Mouse (Mus musculus) CH12.LX (cell line): ENCODE measurements at regions not wholly inside any gene's neighbourhood (a gene's known extent, or its start where the extent isn't known, plus 50 kb on each side); places are given as distances from the start of the nearest gene placed in this dataset.

Source experiments
- DNase-seq: peaks from one replicate; pipeline ENCODE4 v3.0.0-alpha.2; 2013; ENCODE audit errors: extremely low read depth
- H3K27ac ChIP-seq: 2 replicates; pipeline ENCODE4 v1.5.1; 2012; ENCODE audit warnings: low read depth, mild to moderate bottlenecking, control low read depth, moderate library complexity; ENCODE audit not compliant: insufficient read depth
- H3K27me3 ChIP-seq: replicated peaks from 2 replicates; pipeline ENCODE3; 2012; ENCODE audit warnings: inconsistent platforms
- H3K36me3 ChIP-seq, 2 experiments: replicated peaks in 1 of 2; 2 replicates each; pipeline versions ENCODE3 to v1.6.1; 2012; ENCODE audit warnings: inconsistent platforms in 1 of 2, low read length in 1 of 2, mild to moderate bottlenecking in 1 of 2, mixed read lengths in 1 of 2, moderate library complexity in 1 of 2; ENCODE audit not compliant: control insufficient read depth in 1 of 2, insufficient read depth in 1 of 2
- H3K4me1 ChIP-seq, 2 experiments: 2 replicates each; pipeline ENCODE4 v1.6.1; 2012; ENCODE audit warnings: inconsistent platforms in 1 of 2, moderate library complexity in 1 of 2; ENCODE audit not compliant: insufficient read depth in 2 of 2, control insufficient read depth in 1 of 2
- H3K4me2 ChIP-seq: 2 replicates; pipeline ENCODE4 v1.6.1; 2012; ENCODE audit warnings: low read depth, mild to moderate bottlenecking, control low read depth; ENCODE audit not compliant: poor library complexity, insufficient read depth, severe bottlenecking
- H3K4me3 ChIP-seq, 3 experiments: fragments of 150-350 bp in 1 of 3; sonication (generic) in 1 of 3; replicated peaks in 1 of 3; 2 replicates each; pipeline versions ENCODE3 to v1.5.1; 2011 to 2012; ENCODE audit warnings: low read depth in 2 of 3, low read length in 2 of 3, mild to moderate bottlenecking in 2 of 3, moderate library complexity in 2 of 3, control low read depth in 1 of 3, improper control_type of control experiment in 1 of 3, inconsistent platforms in 1 of 3, mixed read lengths in 1 of 3; ENCODE audit not compliant: poor library complexity in 1 of 3
- H3K79me2 ChIP-seq: replicated peaks from 2 replicates; pipeline ENCODE4 v1.6.1; 2012; ENCODE audit warnings: mild to moderate bottlenecking, moderate library complexity; ENCODE audit not compliant: control insufficient read depth, poor library complexity, insufficient read depth, severe bottlenecking; ENCODE audit errors: extremely low read depth
- H3K9ac ChIP-seq: 2 replicates; pipeline ENCODE4 v1.6.1; 2012; ENCODE audit warnings: low read depth, mild to moderate bottlenecking, control low read depth, moderate library complexity; ENCODE audit not compliant: insufficient read depth
- H3K9me3 ChIP-seq: replicated peaks from 2 replicates; pipeline ENCODE3; 2012; ENCODE audit warnings: low read length, inconsistent platforms, mixed read lengths
- CTCF ChIP-seq, 2 experiments: IDR thresholded peaks in 1 of 2; conservative IDR thresholded peaks in 1 of 2; 2 replicates each; pipeline ENCODE4 v1.5.1; 2011 to 2012; ENCODE audit warnings: low read depth in 2 of 2, low read length in 2 of 2, improper control_type of control experiment in 1 of 2, inconsistent platforms in 1 of 2, mild to moderate bottlenecking in 1 of 2, moderate library complexity in 1 of 2
- ELF1 ChIP-seq: IDR thresholded peaks from 2 replicates; pipeline ENCODE4 v1.6.1; 2014; ENCODE audit warnings: low read depth, mild to moderate bottlenecking, inconsistent platforms, low read length, improper control_type of control experiment
- EP300 ChIP-seq: IDR thresholded peaks from 2 replicates; pipeline ENCODE4 v1.6.1; 2011; ENCODE audit warnings: low read length, improper control_type of control experiment
- ETS1 ChIP-seq: conservative IDR thresholded peaks from 2 replicates; pipeline ENCODE4 v1.6.1; 2012; ENCODE audit warnings: low read depth, mild to moderate bottlenecking, inconsistent platforms, low read length, improper control_type of control experiment, moderate library complexity
- GABPA ChIP-seq: IDR thresholded peaks from 2 replicates; pipeline ENCODE4 v1.6.1; 2012; ENCODE audit warnings: low read depth, low read length, improper control_type of control experiment, inconsistent platforms; ENCODE audit not compliant: insufficient replicate concordance
- HCFC1 ChIP-seq: IDR thresholded peaks from 2 replicates; pipeline ENCODE4 v1.6.1; 2012; ENCODE audit warnings: low read depth, mild to moderate bottlenecking, inconsistent platforms, low read length, improper control_type of control experiment
- IRF4 ChIP-seq: IDR thresholded peaks from 2 replicates; pipeline ENCODE4 v1.6.1; 2014; ENCODE audit warnings: low read depth, mild to moderate bottlenecking, inconsistent platforms, low read length, improper control_type of control experiment
- KAT2A ChIP-seq: IDR thresholded peaks from 2 replicates; pipeline ENCODE4 v1.6.1; 2012; ENCODE audit warnings: low read length, improper control_type of control experiment, inconsistent platforms; ENCODE audit not compliant: insufficient replicate concordance
- MAZ ChIP-seq: IDR thresholded peaks from 2 replicates; pipeline ENCODE4 v1.6.1; 2012; ENCODE audit warnings: low read depth, mild to moderate bottlenecking, inconsistent platforms, low read length, improper control_type of control experiment, moderate library complexity
- MEF2A ChIP-seq: IDR thresholded peaks from 2 replicates; pipeline ENCODE4 v1.6.1; 2014; ENCODE audit warnings: low read depth, mild to moderate bottlenecking, inconsistent platforms, low read length, improper control_type of control experiment, borderline replicate concordance
- MYC ChIP-seq: IDR thresholded peaks from 2 replicates; pipeline ENCODE4 v1.6.1; 2011; ENCODE audit warnings: low read depth, mild to moderate bottlenecking, improper control_type of control experiment, low read length
- NRF1 ChIP-seq: IDR thresholded peaks from 2 replicates; pipeline ENCODE4 v1.6.1; 2014; ENCODE audit warnings: low read depth, mild to moderate bottlenecking, inconsistent platforms, low read length, improper control_type of control experiment, moderate library complexity
- POLR2AphosphoS2 ChIP-seq: IDR thresholded peaks from 2 replicates; pipeline ENCODE4 v1.6.1; 2011; ENCODE audit warnings: low read depth, low read length, improper control_type of control experiment
- RAD21 ChIP-seq: IDR thresholded peaks from 2 replicates; pipeline ENCODE4 v1.6.1; 2011; ENCODE audit warnings: low read depth, mild to moderate bottlenecking, low read length, improper control_type of control experiment, moderate library complexity
- SIN3A ChIP-seq: IDR thresholded peaks from 2 replicates; pipeline ENCODE4 v1.6.1; 2012; ENCODE audit warnings: low read length, improper control_type of control experiment, inconsistent platforms
- SMC3 ChIP-seq: IDR thresholded peaks from 2 replicates; pipeline ENCODE4 v1.6.1; 2011; ENCODE audit warnings: low read depth, low read length, improper control_type of control experiment
- UBTF ChIP-seq: IDR thresholded peaks from 2 replicates; pipeline ENCODE4 v1.6.1; 2012; ENCODE audit warnings: low read depth, mild to moderate bottlenecking, inconsistent platforms, low read length, improper control_type of control experiment, moderate library complexity
- ZC3H11A ChIP-seq: IDR thresholded peaks from 2 replicates; pipeline ENCODE4 v1.6.1; 2012; ENCODE audit warnings: low read depth, mild to moderate bottlenecking, inconsistent platforms, low read length, improper control_type of control experiment
- ZKSCAN1 ChIP-seq: IDR thresholded peaks from 2 replicates; pipeline ENCODE4 v1.6.1; 2012; ENCODE audit warnings: low read depth, inconsistent platforms, low read length, improper control_type of control experiment, borderline replicate concordance
- ZNF384 ChIP-seq: IDR thresholded peaks from 2 replicates; pipeline ENCODE4 v1.6.1; 2012; ENCODE audit warnings: low read depth, low read length, improper control_type of control experiment, inconsistent platforms
- dilution Hi-C: fragments of 300-500 bp; cut with MboI; formaldehyde crosslinking; loops from 2 replicates; pipeline ENCODE4 v1.14.3; 2020; ENCODE audit warnings: low sequenced_read_pairs; ENCODE audit not compliant: extremely low pct_unique_long_range_greater_than_20kb, extremely low pct_ligation_motif_present
- in situ Hi-C: fragments of 300-500 bp; cut with MboI; formaldehyde crosslinking; loops from 3 replicates; pipeline ENCODE4 v1.14.3; 2019; ENCODE audit warnings: low sequenced_read_pairs, low pct_ligation_motif_present, low pct_unique_long_range_greater_than_20kb, mixed read lengths

GRCm38 (mm10) chr1:154067856-154068255 is 133.1 kb upstream of the Zfp648 start:
- TF ChIP-seq MEF2A (no peak), EP300 (no peak), ELF1 (no peak), GABPA (no peak)
- dilution Hi-C loops (no loop called here), in situ Hi-C loops (no loop called here)
- no peak for DNase-seq
- Histone ChIP-seq H3K4me2 (no peak overlapping the region), H3K79me2 (no peaks in the 10 kb centered on the region), H3K27ac (no peak overlapping the region), H3K9me3 (no peaks in the 10 kb centered on the region), H3K4me1 (no peaks in the 10 kb centered on the region), H3K9ac (no peak overlapping the region), H3K36me3 (no peaks in the 10 kb centered on the region), H3K4me3 (no peak overlapping the region), H3K27me3 (no peaks in the 10 kb centered on the region)

- no peaks in the 10 kb centered on the region for H3K36me3 ChIP-seq
- dilution Hi-C loops: no loop called here
- no peak overlapping the region for H3K9ac ChIP-seq
- peaks cover 0 to 5% of the 10 kb centered on the region in 2 experiments; a peak in 2 of 4 replicates for H3K4me1 ChIP-seq
- H3K9me3 ChIP-seq: no peaks in the 10 kb centered on the region
- H3K4me3 ChIP-seq: no peak overlapping the region
- no peaks in the 10 kb centered on the region for H3K27me3 ChIP-seq
- no peaks in the 10 kb centered on the region for H3K79me2 ChIP-seq
- no peak for TF ChIP-seq HCFC1
- no peak for TF ChIP-seq UBTF
- no peak for TF ChIP-seq ZKSCAN1
- TF ChIP-seq SIN3A: no peak
- TF ChIP-seq ZNF384: no peak
- no peak for TF ChIP-seq GABPA
- no peak for TF ChIP-seq NRF1
- no peak for TF ChIP-seq RAD21
- H3K27ac ChIP-seq: no peak overlapping the region
- no peak overlapping the region for H3K4me2 ChIP-seq
- no peak for DNase-seq
- in situ Hi-C loops: loop anchor here (10.0 kb wide), 1 partner anchor 111 kb away; no protein-coding TSS in a partner anchor
Observed at GRCm38 (mm10) chr1:154074270-154074669, 126.7 kb upstream of the Zfp648 start.

GRCm38 (mm10) chr1:154076684-154077475 is 124.1 kb upstream of the Zfp648 start:
- dilution Hi-C loops (no loop called here), in situ Hi-C loops (loop anchor here (5.0 to 10.0 kb wide), 2 partner anchors 45 to 108 kb away; no protein-coding TSS in a partner anchor)
- TF ChIP-seq ZC3H11A: peak; percentile 87
- peak; percentile 86 for TF ChIP-seq RAD21
- no peak for TF ChIP-seq MYC
- TF ChIP-seq GABPA: no peak
- TF ChIP-seq MAZ: no peak
- TF ChIP-seq SMC3: peak; percentile 95
- peak; percentile 67 to 94 for TF ChIP-seq CTCF (conservative IDR thresholded peaks at IDR 0.05 in 1 of 2, IDR thresholded peaks at IDR 0.05 in 1 of 2; ENCODE audit: low read depth in 2 of 2, low read length in 2 of 2)
- no peak for TF ChIP-seq KAT2A
- no peak for TF ChIP-seq POLR2AphosphoS2
- 0 out of 2 replicates have a peak, but pooled peaks have one; percentile 17 for TF ChIP-seq IRF4
- TF ChIP-seq ETS1: no peak
- no peaks in the 10 kb centered on the region for H3K9me3 ChIP-seq
- no peak overlapping the region for H3K4me3 ChIP-seq
- no peaks in the 10 kb centered on the region for H3K36me3 ChIP-seq
- DNase-seq: peak; percentile 36
- no peaks in the 10 kb centered on the region for H3K79me2 ChIP-seq
- H3K27me3 ChIP-seq: no peaks in the 10 kb centered on the region
- peak overlapping the region; percentile 25 for H3K4me2 ChIP-seq
- peaks cover 0 to 22% of the 10 kb centered on the region in 2 experiments; a peak in 2 of 4 replicates for H3K4me1 ChIP-seq
- H3K27ac ChIP-seq: no peak overlapping the region
- H3K9ac ChIP-seq: no peak overlapping the region
